ENCODE assay signal across 8 mouse cellular contexts in genomic region chr4:139382231-139382630, GRCm38 (mm10). TPM values are rescaled to one million over a fixed set of nuclear protein-coding genes. Genes with fewer than 3 reads are reported as not detected.
A peak's percentile ranks its signal among the peaks of the same experiment; 100 is the strongest.
DNase-seq lines count a peak whose midpoint lies in the region; ATAC-seq and TF ChIP-seq lines count a peak whose summit lies in the region.

No protein-coding gene starts in this region.

- H3K9ac ChIP-seq in CH12.LX (ENCODE audit: insufficient read depth, low read depth) = 0 out of 2 replicates have a peak overlapping the region, but pooled peaks have one; percentile 69
- H3K9ac ChIP-seq in embryonic facial prominence, embryonic 15.5 days = no peak overlapping the region
- peak overlapping the region; percentile 63 for H3K9ac ChIP-seq in liver, embryonic 11.5 days (ENCODE audit: low read depth, low read length)

- TF ChIP-seq POLR2A in CH12.LX (IDR thresholded peaks at IDR 0.05; ENCODE audit: low read depth, low read length) = no peak

- no peak for DNase-seq in heart, embryonic 10.5 days (ENCODE audit: low spot score)
- no peak for DNase-seq in heart, postnatal 4 days
- no peak for DNase-seq in CH12.LX (ENCODE audit: extremely low read depth)
- DNase-seq in liver, embryonic 11.5 days (ENCODE audit: low spot score) = no peak
- no peak for DNase-seq in yolk sac, embryonic 10.5 days (ENCODE audit: low spot score)
- DNase-seq in thymus, postnatal 10 days (ENCODE audit: low spot score in 2 of 2) = no peak
- no peak for DNase-seq in cerebellum, postnatal 14 days

- dilution Hi-C loops in CH12.LX (cut with MboI; ENCODE audit: extremely low pct_ligation_motif_present, extremely low pct_unique_long_range_greater_than_20kb, low sequenced_read_pairs) = no loop called here

- peak overlapping the region; percentile 72 for H3K4me2 ChIP-seq in CH12.LX (ENCODE audit: insufficient read depth, low read depth, poor library complexity, severe bottlenecking)
- H3K4me2 ChIP-seq in embryonic facial prominence, embryonic 15.5 days (replicated peaks) = 0 out of 2 replicates have a peak overlapping the region, but pooled peaks have one; percentile 13
- H3K4me2 ChIP-seq in liver, embryonic 11.5 days = peak overlapping the region; percentile 62

- no peak for ATAC-seq in embryonic facial prominence, embryonic 15.5 days (ENCODE audit: insufficient number of reproducible peaks, low FRiP score, low TSS enrichment, low read depth)
- no peak; the same call in 1 of the 2 replicates for ATAC-seq in liver, embryonic 11.5 days (replicated peaks; ENCODE audit: low FRiP score)

- TF ChIP-seq RAD21 in CH12.LX (IDR thresholded peaks at IDR 0.05; ENCODE audit: low read depth, low read length) = no peak

- H3K79me2 ChIP-seq in CH12.LX (replicated peaks; ENCODE audit: control insufficient read depth, extremely low read depth, insufficient read depth, poor library complexity, severe bottlenecking) = peaks cover 69% of the 10 kb centered on the region

- peaks cover 9% of the 10 kb centered on the region for H3K36me3 ChIP-seq in heart, embryonic 10.5 days
- peaks cover 7 to 31% of the 10 kb centered on the region in 2 experiments for H3K36me3 ChIP-seq in CH12.LX (replicated peaks in 1 of 2; ENCODE audit: control insufficient read depth in 1 of 2, insufficient read depth in 1 of 2, low read length in 1 of 2)
- 0 out of 2 replicates have a peak, but pooled peaks cover 8% of the 10 kb centered on the region for H3K36me3 ChIP-seq in embryonic facial prominence, embryonic 15.5 days
- no peaks in the 10 kb centered on the region; the same call in 1 of the 2 replicates for H3K36me3 ChIP-seq in liver, embryonic 11.5 days (ENCODE audit: control insufficient read depth, insufficient read depth, low read length)

- in situ Hi-C loops in CH12.LX (cut with MboI; ENCODE audit: low pct_ligation_motif_present, low pct_unique_long_range_greater_than_20kb, low sequenced_read_pairs) = no loop called here

- no peaks in the 10 kb centered on the region for H3K9me3 ChIP-seq in heart, embryonic 10.5 days
- no peaks in the 10 kb centered on the region for H3K9me3 ChIP-seq in CH12.LX (replicated peaks; ENCODE audit: low read length)
- no peaks in the 10 kb centered on the region for H3K9me3 ChIP-seq in embryonic facial prominence, embryonic 15.5 days (replicated peaks)
- no peaks in the 10 kb centered on the region for H3K9me3 ChIP-seq in liver, embryonic 11.5 days (ENCODE audit: control insufficient read depth, low read length)

- peaks cover 37% of the 10 kb centered on the region for H3K4me1 ChIP-seq in heart, embryonic 10.5 days
- H3K4me1 ChIP-seq in CH12.LX (ENCODE audit: control insufficient read depth in 1 of 2, insufficient read depth in 2 of 2) = peaks cover 6 to 35% of the 10 kb centered on the region in 2 experiments; a peak in 2 of 4 replicates
- peaks cover 25% of the 10 kb centered on the region for H3K4me1 ChIP-seq in embryonic facial prominence, embryonic 15.5 days
- peaks cover 24% of the 10 kb centered on the region for H3K4me1 ChIP-seq in liver, embryonic 11.5 days (replicated peaks; ENCODE audit: control insufficient read depth, insufficient read depth, low read length)

- H3K27ac ChIP-seq in heart, embryonic 10.5 days = no peak overlapping the region
- no peak overlapping the region for H3K27ac ChIP-seq in CH12.LX (ENCODE audit: insufficient read depth, low read depth)
- H3K27ac ChIP-seq in embryonic facial prominence, embryonic 15.5 days (replicated peaks) = no peak overlapping the region
- peak overlapping the region; percentile 46 for H3K27ac ChIP-seq in liver, embryonic 11.5 days (ENCODE audit: low read depth, low read length)

- H3K4me3 ChIP-seq in heart, embryonic 10.5 days = peak overlapping the region; percentile 95
- H3K4me3 ChIP-seq in CH12.LX (replicated peaks in 1 of 3; ENCODE audit: low read depth in 2 of 3, low read length in 2 of 3, poor library complexity in 1 of 3) = peak overlapping the region in 2 of 3 experiments; percentile 5 to 13
- H3K4me3 ChIP-seq in embryonic facial prominence, embryonic 15.5 days (replicated peaks) = no peak overlapping the region
- H3K4me3 ChIP-seq in liver, embryonic 11.5 days (ENCODE audit: low read depth, low read length) = peak overlapping the region; percentile 71

- no peaks in the 10 kb centered on the region for H3K27me3 ChIP-seq in heart, embryonic 10.5 days (ENCODE audit: insufficient read depth, poor library complexity, severe bottlenecking)
- no peaks in the 10 kb centered on the region for H3K27me3 ChIP-seq in CH12.LX (replicated peaks)
- no peaks in the 10 kb centered on the region for H3K27me3 ChIP-seq in embryonic facial prominence, embryonic 15.5 days
- H3K27me3 ChIP-seq in liver, embryonic 11.5 days (replicated peaks; ENCODE audit: control insufficient read depth, insufficient read depth, low read length) = no peaks in the 10 kb centered on the region

- 71% methylated on average over 7 of the region's 7 CpGs for WGBS in heart, embryonic 10.5 days
- WGBS in embryonic facial prominence, embryonic 15.5 days = 78% methylated on average over 7 of the region's 7 CpGs
- 38% methylated on average over 7 of the region's 7 CpGs for WGBS in liver, embryonic 11.5 days

- TF ChIP-seq EP300 in CH12.LX (IDR thresholded peaks at IDR 0.05; ENCODE audit: low read length) = no peak

- TF ChIP-seq CTCF in CH12.LX (conservative IDR thresholded peaks at IDR 0.05 in 1 of 2, IDR thresholded peaks at IDR 0.05 in 1 of 2; ENCODE audit: low read depth in 2 of 2, low read length in 2 of 2) = no peak

TF ChIP-seq in CH12.LX, 34 proteins besides CTCF, POLR2A, EP300 and RAD21:
- TF ChIP-seq MAFK (IDR thresholded peaks at IDR 0.05; ENCODE audit: insufficient replicate concordance, low read length) = no peak
- TF ChIP-seq HCFC1 (IDR thresholded peaks at IDR 0.05; ENCODE audit: low read depth, low read length) = no peak
- no peak for TF ChIP-seq JUND (conservative IDR thresholded peaks at IDR 0.05; ENCODE audit: low read depth, low read length)
- TF ChIP-seq ZMIZ1 (IDR thresholded peaks at IDR 0.05; ENCODE audit: low read depth, low read length) = no peak
TF ChIP-seq in CH12.LX: peak in this region for 0.

RNA-seq across cellular contexts. Expression of gene Ubr4, which starts 29.8 kb away (rescaled TPM):
- polyA plus RNA-seq in heart, embryonic 10.5 days (2016; fragmentation: Nextera tagmentation; extraction: Ambion mirVana) = 61.1 and 75.4 TPM in 2 replicates
- total RNA-seq in heart, postnatal 4 days (2021) = 100 to 1,000 TPM; 124 to 126 TPM
- total RNA-seq in CH12.LX (2012; rRNA removed) = 71.9 and 90.8 TPM in 2 replicates
- 26.0 and 43.0 TPM in 2 replicates for total RNA-seq in CH12.LX (2014; rRNA removed)
- 77.4 and 102 TPM in 2 replicates for polyA plus RNA-seq in CH12.LX (2012; ENCODE audit: insufficient read length, low read depth)
- 69.5 and 71.4 TPM in 2 replicates for polyA plus RNA-seq in embryonic facial prominence, embryonic 15.5 days (2015; fragmentation: Nextera tagmentation; extraction: Ambion mirVana)
- 79.0 and 86.9 TPM in 2 replicates for polyA plus RNA-seq in liver, embryonic 11.5 days (2014; fragmentation: Nextera tagmentation; extraction: Ambion mirVana)

RNA-seq across cellular contexts. Expression of gene Emc1, which starts 29.8 kb away (rescaled TPM):
- polyA plus RNA-seq in heart, embryonic 10.5 days (2016; fragmentation: Nextera tagmentation; extraction: Ambion mirVana) = 37.9 and 56.6 TPM in 2 replicates
- 10 to 100 TPM; 46.8 to 50.1 TPM for total RNA-seq in heart, postnatal 4 days (2021)
- total RNA-seq in CH12.LX (2012; rRNA removed) (25.7 and 33.7 TPM in 2 replicates), CH12.LX (2014; rRNA removed) (19.1 and 20.8 TPM in 2 replicates)
- polyA plus RNA-seq in CH12.LX (2012; ENCODE audit: insufficient read length, low read depth) = 10.2 and 12.0 TPM in 2 replicates
- 23.4 and 26.7 TPM in 2 replicates for polyA plus RNA-seq in embryonic facial prominence, embryonic 15.5 days (2015; fragmentation: Nextera tagmentation; extraction: Ambion mirVana)
- 32.9 and 34.0 TPM in 2 replicates for polyA plus RNA-seq in liver, embryonic 11.5 days (2014; fragmentation: Nextera tagmentation; extraction: Ambion mirVana)

RNA-seq across cellular contexts. Expression of gene Mrto4, which starts 29.9 kb away (rescaled TPM):
- polyA plus RNA-seq in heart, embryonic 10.5 days (2016; fragmentation: Nextera tagmentation; extraction: Ambion mirVana) = 115 and 161 TPM in 2 replicates
- 10 to 100 TPM; 46.5 to 47.7 TPM for total RNA-seq in heart, postnatal 4 days (2021)
- total RNA-seq in CH12.LX (2012; rRNA removed) (195 and 249 TPM in 2 replicates), CH12.LX (2014; rRNA removed) (176 and 190 TPM in 2 replicates)
- polyA plus RNA-seq in CH12.LX (2012; ENCODE audit: insufficient read length, low read depth) = 225 and 275 TPM in 2 replicates
- 103 and 108 TPM in 2 replicates for polyA plus RNA-seq in embryonic facial prominence, embryonic 15.5 days (2015; fragmentation: Nextera tagmentation; extraction: Ambion mirVana)
- polyA plus RNA-seq in liver, embryonic 11.5 days (2014; fragmentation: Nextera tagmentation; extraction: Ambion mirVana) = 241 and 259 TPM in 2 replicates

Comparison
In these comparisons a context has a peak if more than half of its experiments do, and no peak if none do; other contexts are left out.
1. H3K4me2 ChIP-seq: peak in every context shown above with its lines; median percentile 72 in CH12.LX; 62 in liver, embryonic 11.5 days; 13 in embryonic facial prominence, embryonic 15.5 days.